Mouse (Mus musculus): ENCODE measurements around the gene Tescl. TPM values are rescaled to one million over a fixed set of nuclear protein-coding genes. Genes with fewer than 3 reads are reported as not detected.

Gene Tescl
- not detected for polyA plus RNA-seq (2014; fragmentation: Illumina TruSeq; extraction: RNeasy Lipid Tissue Mini Kit (QIAGEN cat#74804); ENCODE audit: insufficient read depth, low read depth, low replicate concordance)

DNA sequence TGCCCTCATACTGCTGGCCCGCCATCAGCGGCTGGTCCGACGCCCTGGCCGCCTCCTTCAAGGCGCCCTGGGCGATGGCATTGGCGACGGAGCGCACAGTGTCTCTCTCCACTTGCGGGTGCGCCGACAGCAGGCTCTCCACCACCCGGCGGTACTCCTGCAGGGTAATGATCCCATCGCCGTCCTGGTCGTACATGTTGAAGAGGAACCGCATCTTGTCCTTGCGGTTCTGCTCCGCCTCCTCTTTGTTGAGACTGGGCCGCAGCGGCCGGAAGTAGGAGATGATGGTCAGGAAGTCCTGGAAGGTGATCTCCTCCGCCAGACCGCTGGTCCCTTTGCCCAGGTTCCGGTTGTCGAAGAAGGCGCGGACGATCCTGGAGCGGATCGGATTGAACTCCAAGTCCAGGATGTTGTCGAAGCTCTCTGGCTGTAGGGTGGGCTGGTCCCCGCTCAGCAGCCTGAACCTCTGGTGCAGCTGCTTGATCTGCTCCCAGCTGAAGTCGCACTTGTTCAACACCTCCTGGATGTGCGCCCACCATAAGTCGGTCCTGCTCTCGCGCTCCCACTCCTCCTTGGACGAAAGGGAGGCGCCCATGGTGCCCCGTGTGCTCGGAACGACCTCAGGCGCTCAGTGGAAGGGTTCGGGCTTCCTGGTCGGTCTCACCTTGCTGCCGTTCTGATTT, at the start of gene Tescl:
Gene Tescl (minus strand): TSS at position 633 of the 683 bp plus-strand sequence.

DNA sequence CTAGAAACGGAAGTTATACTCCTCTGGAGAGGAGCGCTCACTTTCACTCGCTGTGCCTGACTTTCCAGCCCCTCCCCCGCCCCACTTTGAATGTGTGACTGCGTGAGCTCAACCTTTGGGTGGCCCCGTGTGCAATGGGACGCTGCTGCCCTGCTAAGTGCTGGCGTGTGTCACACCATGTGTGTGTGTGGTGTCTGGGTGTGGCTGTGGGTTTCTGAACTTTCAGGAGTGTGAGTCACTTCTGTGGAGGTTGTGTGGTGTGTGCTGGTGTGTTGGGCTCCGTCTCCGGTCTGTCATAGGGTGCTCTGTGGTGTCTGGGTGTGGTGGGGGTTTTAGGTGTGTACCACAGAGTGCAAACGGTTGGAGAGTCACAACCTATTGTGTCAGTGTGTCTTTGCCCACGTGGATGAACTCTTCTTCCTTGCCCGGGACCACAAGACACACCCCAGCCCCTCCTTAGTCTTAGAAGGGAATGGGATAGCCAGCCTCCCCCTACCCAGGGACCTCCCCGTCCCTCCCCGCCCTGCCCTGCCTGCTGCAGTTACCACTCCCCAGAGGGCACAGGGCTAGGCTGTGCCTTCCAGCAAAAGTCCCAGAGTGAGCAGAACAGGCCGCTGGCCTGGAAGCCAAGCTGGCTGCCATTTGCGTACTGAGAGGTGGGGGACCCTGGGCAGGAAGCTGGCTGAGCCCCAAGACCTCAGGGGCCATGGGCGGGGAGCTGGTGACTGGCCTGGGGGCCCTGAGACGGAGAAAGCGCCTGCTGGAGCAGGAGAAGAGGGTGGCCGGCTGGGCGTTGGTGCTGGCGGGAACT, 36.2 kb upstream of the Tescl start, which contains the start of gene Kcnn4:
Gene Kcnn4 (plus strand): TSS at position 533 of the 811 bp plus-strand sequence.

DNA sequence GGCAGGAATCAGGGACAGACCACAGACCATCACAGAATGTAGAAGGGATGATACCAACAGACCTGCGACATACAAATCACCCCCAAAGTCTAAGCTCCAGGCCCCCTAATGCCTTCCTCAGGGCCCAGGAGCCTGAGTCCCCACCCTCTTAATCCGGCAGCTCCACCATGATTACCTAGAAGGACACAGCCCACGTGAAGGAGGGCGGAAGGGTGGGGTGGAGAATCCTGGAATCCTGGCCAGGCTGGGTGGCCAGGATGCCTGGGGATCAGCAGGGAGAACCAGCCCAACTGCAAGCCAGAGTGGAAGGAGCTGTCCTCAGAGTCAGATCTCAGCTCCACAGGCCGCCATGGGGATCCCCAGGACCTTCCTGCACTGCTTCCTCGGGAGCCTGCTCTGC, 15.2 kb upstream of the Tescl start, which contains the start of gene Lypd5:
Gene Lypd5 (plus strand): TSS at position 301 of the 400 bp plus-strand sequence.

DNA sequence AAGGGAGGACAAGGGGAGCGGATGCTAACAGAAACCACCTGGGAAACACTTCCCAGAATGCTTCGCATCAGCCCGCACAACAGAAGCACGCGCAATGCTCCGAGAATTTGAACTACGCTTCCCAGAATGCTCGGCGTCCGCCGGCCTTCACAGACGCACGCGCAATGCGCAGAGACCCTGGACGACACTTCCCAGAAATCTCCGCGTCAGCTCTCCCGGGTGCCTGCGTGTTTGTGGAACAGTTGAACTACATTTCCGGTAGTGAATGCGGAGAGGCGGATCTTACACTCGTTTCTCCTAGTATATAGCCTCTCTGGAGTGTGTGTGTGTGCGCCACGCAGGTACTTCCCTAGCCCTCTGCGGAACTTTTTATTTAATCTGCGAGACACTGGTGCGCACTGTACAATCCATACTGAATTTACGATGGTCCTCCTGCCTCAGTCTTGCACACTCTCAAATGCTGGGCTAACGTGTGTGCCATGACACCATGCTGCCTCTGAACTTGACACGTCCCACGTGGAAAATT, 17.1 kb downstream of the Tescl start, which contains the start of gene Zfp94:
Gene Zfp94 (minus strand): TSS at position 100 of the 526 bp plus-strand sequence.

DNA sequence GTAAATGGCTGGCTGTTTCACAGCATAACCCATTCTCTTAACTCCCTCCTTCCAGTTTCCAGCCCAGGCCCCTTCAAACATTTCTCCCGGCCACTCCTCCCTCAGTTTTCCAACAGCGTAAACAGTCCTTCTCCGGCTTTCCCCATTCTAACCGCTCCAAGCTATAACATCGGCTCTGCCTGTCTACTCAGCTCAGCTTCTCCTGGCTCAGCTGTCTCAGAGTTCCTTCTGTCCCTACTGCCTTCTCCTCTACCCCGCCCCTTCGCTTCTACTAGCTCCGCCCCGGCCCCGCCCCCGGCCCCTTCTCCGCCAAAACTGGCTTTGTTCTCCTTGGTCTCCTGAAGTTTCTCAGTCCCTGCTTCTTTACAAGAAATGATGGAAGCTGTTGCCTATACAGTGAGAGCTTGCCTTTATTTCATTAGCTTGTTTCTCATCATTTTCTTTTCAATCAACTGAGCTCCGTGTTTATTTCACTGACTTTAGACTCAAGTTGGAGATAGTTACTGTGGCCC, 32.9 kb downstream of the Tescl start, which contains the start of gene Zfp61:
Gene Zfp61 (minus strand): TSS at position 462 of the 512 bp plus-strand sequence.

Other genes with a start within 250 kb of the Tescl start
- gene Zfp112, start 221.6 kb downstream of the Tescl start, polyA plus RNA-seq (2014; fragmentation: Illumina TruSeq; extraction: RNeasy Lipid Tissue Mini Kit (QIAGEN cat#74804); ENCODE audit: insufficient read depth, low read depth, low replicate concordance): 0.94 TPM
- 4.7 TPM for gene Zfp235, start 199.8 kb downstream of the Tescl start, polyA plus RNA-seq (2014; fragmentation: Illumina TruSeq; extraction: RNeasy Lipid Tissue Mini Kit (QIAGEN cat#74804); ENCODE audit: insufficient read depth, low read depth, low replicate concordance)
- gene Zfp114, start 158.9 kb downstream of the Tescl start, polyA plus RNA-seq (2014; fragmentation: Illumina TruSeq; extraction: RNeasy Lipid Tissue Mini Kit (QIAGEN cat#74804); ENCODE audit: insufficient read depth, low read depth, low replicate concordance): 0.18 TPM
- 2.8 TPM for gene Zfp111, start 122.5 kb downstream of the Tescl start, polyA plus RNA-seq (2014; fragmentation: Illumina TruSeq; extraction: RNeasy Lipid Tissue Mini Kit (QIAGEN cat#74804); ENCODE audit: insufficient read depth, low read depth, low replicate concordance)
- gene Zfp109, start 96.4 kb downstream of the Tescl start, polyA plus RNA-seq (2014; fragmentation: Illumina TruSeq; extraction: RNeasy Lipid Tissue Mini Kit (QIAGEN cat#74804); ENCODE audit: insufficient read depth, low read depth, low replicate concordance): 0.72 TPM
- gene Zfp108, start 79.1 kb downstream of the Tescl start, polyA plus RNA-seq (2014; fragmentation: Illumina TruSeq; extraction: RNeasy Lipid Tissue Mini Kit (QIAGEN cat#74804); ENCODE audit: insufficient read depth, low read depth, low replicate concordance): 1.1 TPM
- 2.4 TPM for gene Zfp93, start 63.5 kb downstream of the Tescl start, polyA plus RNA-seq (2014; fragmentation: Illumina TruSeq; extraction: RNeasy Lipid Tissue Mini Kit (QIAGEN cat#74804); ENCODE audit: insufficient read depth, low read depth, low replicate concordance)
- gene Zfp61, start 32.7 kb downstream of the Tescl start, polyA plus RNA-seq (2014; fragmentation: Illumina TruSeq; extraction: RNeasy Lipid Tissue Mini Kit (QIAGEN cat#74804); ENCODE audit: insufficient read depth, low read depth, low replicate concordance): 6.0 TPM
- 5.2 TPM for gene Zfp94, start 17.3 kb downstream of the Tescl start, polyA plus RNA-seq (2014; fragmentation: Illumina TruSeq; extraction: RNeasy Lipid Tissue Mini Kit (QIAGEN cat#74804); ENCODE audit: insufficient read depth, low read depth, low replicate concordance)
- not detected for gene Lypd5, start 15.3 kb upstream of the Tescl start, polyA plus RNA-seq (2014; fragmentation: Illumina TruSeq; extraction: RNeasy Lipid Tissue Mini Kit (QIAGEN cat#74804); ENCODE audit: insufficient read depth, low read depth, low replicate concordance)
- 4.4 TPM for gene Kcnn4, start 36.3 kb upstream of the Tescl start, polyA plus RNA-seq (2014; fragmentation: Illumina TruSeq; extraction: RNeasy Lipid Tissue Mini Kit (QIAGEN cat#74804); ENCODE audit: insufficient read depth, low read depth, low replicate concordance)
- 13.7 TPM for gene Smg9, start 65.7 kb upstream of the Tescl start, polyA plus RNA-seq (2014; fragmentation: Illumina TruSeq; extraction: RNeasy Lipid Tissue Mini Kit (QIAGEN cat#74804); ENCODE audit: insufficient read depth, low read depth, low replicate concordance)
- 0.29 TPM for gene Irgc1, start 118.4 kb upstream of the Tescl start, polyA plus RNA-seq (2014; fragmentation: Illumina TruSeq; extraction: RNeasy Lipid Tissue Mini Kit (QIAGEN cat#74804); ENCODE audit: insufficient read depth, low read depth, low replicate concordance)
- gene Plaur, start 128.5 kb upstream of the Tescl start, polyA plus RNA-seq (2014; fragmentation: Illumina TruSeq; extraction: RNeasy Lipid Tissue Mini Kit (QIAGEN cat#74804); ENCODE audit: insufficient read depth, low read depth, low replicate concordance): 48.8 TPM
- 8.8 TPM for gene Cadm4, start 148.1 kb upstream of the Tescl start, polyA plus RNA-seq (2014; fragmentation: Illumina TruSeq; extraction: RNeasy Lipid Tissue Mini Kit (QIAGEN cat#74804); ENCODE audit: insufficient read depth, low read depth, low replicate concordance)
- gene Zfp428, start 173.1 kb upstream of the Tescl start, polyA plus RNA-seq (2014; fragmentation: Illumina TruSeq; extraction: RNeasy Lipid Tissue Mini Kit (QIAGEN cat#74804); ENCODE audit: insufficient read depth, low read depth, low replicate concordance): 2.8 TPM
- not detected for gene AC161166.1, start 178.5 kb upstream of the Tescl start, polyA plus RNA-seq (2014; fragmentation: Illumina TruSeq; extraction: RNeasy Lipid Tissue Mini Kit (QIAGEN cat#74804); ENCODE audit: insufficient read depth, low read depth, low replicate concordance)
- 4.7 TPM for gene Irgq, start 196.8 kb upstream of the Tescl start, polyA plus RNA-seq (2014; fragmentation: Illumina TruSeq; extraction: RNeasy Lipid Tissue Mini Kit (QIAGEN cat#74804); ENCODE audit: insufficient read depth, low read depth, low replicate concordance)
- not detected for gene Pinlyp, start 212.2 kb upstream of the Tescl start, polyA plus RNA-seq (2014; fragmentation: Illumina TruSeq; extraction: RNeasy Lipid Tissue Mini Kit (QIAGEN cat#74804); ENCODE audit: insufficient read depth, low read depth, low replicate concordance)
- 16.8 TPM for gene Xrcc1, start 212.4 kb upstream of the Tescl start, polyA plus RNA-seq (2014; fragmentation: Illumina TruSeq; extraction: RNeasy Lipid Tissue Mini Kit (QIAGEN cat#74804); ENCODE audit: insufficient read depth, low read depth, low replicate concordance)